Mouse (Mus musculus): Measurements from ENCODE around the gene Pi4k2b.
"Not testable (repeated sequence)": the region's sequence is repeated elsewhere in the genome, so short reads cannot be mapped to it uniquely, and the experiment has no call there.

The Pi4k2b gene

DNA sequence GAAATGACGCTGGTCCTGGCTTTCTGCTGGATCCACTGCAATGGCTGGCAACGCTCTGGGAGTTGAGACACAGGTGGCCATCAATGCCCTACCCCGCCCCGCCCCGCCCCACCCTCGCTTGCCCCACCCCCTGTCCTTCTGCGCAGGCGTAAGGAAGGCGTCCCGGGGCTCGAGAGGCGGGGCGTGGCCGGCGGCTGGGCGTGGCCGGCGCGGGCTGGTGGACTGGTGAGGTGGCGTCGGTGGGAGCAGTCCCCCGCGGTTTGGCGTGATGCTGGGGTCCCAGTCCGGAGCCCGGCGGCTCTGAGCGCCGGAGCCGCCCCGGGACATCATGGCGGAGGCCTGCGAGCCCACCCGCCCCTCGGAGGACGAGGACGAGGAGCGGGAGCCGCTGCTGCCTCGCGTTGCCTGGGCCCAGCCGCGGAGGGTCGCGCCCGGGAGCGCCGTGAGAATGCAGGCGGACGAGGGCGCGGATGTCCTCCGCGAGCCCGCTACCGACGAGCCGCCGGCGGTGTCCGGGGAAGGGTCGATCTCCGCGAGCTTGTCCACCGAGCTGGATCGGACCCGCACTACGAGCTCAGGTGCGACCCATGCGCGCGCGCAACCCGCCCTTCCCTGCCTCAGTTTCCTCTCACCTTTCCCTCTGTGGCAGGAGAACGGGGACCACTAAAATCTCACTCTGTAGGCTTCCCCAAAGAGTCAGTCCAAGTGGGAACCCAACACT lies at the start of gene Pi4k2b:
Pi4k2b (plus strand) TSS at position 184 of the 721 bp plus-strand sequence.
- in situ Hi-C loops (cut with MboI; ENCODE audit: low sequenced_read_pairs) = no loop called here

DNA sequence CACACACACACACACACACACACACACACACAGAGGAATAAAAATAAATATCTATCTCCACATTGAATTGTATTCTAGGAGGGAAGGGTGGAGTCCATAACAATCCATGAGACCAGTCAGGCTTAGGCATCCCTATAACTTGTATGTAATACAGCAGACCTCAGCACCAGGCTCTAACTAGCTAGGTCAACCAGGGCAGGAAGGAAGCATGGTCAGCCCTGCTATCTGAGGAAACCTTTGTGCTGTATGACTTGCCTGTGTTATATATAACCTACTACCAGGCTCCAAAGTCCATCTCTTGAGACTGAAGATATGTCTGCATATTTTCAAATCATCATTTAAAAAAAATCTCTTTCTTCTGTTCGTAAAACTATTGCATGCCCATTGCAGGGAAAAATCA lies 44.1 kb upstream of the Pi4k2b start:
- in situ Hi-C loops (cut with MboI; ENCODE audit: low sequenced_read_pairs) = no loop called here

- in situ Hi-C loops (cut with MboI; ENCODE audit: low sequenced_read_pairs) = not testable (repeated sequence)
Observed at GRCm38 (mm10) chr5:52697882-52698440, 43.4 kb upstream of the Pi4k2b start.

GRCm38 (mm10) chr5:52704562-52704961 lies 36.8 kb upstream of the Pi4k2b start:
- in situ Hi-C loops (cut with MboI; ENCODE audit: low sequenced_read_pairs) = no loop called here

DNA sequence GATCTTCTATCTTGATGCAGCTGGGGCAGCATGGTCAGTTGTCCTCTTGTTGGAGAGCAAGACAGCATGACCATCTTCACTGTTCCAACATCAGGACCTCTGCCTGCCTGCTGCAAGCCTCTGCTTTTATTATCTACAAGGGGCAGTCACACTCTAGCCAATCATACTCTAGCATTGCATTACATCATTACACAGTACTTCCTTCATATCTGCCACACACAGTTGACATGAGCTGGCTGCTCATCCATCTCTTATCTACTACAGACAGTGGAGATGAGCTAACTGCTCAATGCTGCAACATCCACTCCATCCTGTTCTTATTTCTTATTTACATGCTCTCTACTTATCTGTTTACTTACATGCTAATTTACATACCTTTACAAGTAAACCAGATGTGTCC lies 28.7 kb upstream of the Pi4k2b start:
- in situ Hi-C loops (cut with MboI; ENCODE audit: low sequenced_read_pairs) = no loop called here

DNA sequence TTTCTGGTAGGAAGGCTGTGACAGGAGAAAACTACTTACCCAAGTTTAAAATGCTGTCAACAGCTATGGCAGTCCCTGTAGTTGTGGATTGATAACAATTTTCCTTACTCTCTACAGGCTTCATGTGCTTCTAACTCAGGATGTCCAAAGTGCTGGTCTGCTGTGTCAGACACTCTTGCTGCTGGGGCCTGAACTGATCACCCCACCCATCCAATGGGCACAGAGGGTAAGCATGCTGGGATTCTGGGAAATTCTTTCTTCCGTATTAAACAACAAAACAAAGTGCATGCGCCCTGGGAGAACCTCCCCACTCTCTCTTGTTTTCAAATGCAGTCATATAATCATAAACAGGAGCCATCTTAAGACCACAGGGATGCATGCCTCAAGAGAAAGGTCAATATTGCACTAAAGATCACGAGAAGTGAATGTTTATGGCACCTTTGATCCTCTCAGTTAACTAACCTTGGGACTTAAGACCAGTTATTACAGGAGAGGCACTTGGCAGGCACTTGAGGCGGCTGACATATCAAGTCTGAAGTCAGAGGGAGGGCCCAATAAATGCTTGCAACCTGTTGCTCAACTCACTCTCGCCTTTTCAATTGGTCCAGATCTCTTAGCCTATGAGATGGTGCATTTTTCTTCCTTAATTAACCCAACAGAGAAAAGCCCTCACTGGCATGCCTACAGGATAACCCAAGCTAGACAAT lies 24.5 kb upstream of the Pi4k2b start:
- in situ Hi-C loops (cut with MboI; ENCODE audit: low sequenced_read_pairs) = no loop called here

- in situ Hi-C loops (cut with MboI; ENCODE audit: low sequenced_read_pairs) = no loop called here
Observed at GRCm38 (mm10) chr5:52721003-52721402, 20.4 kb upstream of the Pi4k2b start.

- in situ Hi-C loops (cut with MboI; ENCODE audit: low sequenced_read_pairs) = no loop called here
Observed at GRCm38 (mm10) chr5:52727747-52728146, 13.6 kb upstream of the Pi4k2b start.

DNA sequence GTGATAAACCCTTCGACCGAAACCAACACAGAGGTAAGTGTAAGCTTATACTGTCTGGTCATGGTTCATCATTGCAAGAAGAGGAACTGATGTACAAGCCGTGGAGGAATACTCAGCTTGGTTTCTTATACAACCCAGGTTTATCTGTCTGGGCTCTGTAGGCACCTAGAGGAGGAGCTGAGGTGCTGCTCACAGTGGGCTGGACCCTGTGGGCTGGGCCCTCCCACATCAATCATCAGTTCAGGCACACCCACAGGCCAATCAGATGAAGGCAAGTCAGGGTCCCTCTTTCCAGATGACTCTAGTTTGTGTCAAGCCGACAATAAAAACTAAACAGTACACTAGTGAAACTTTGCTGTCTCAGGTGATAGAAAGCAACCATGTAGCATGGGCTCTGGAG lies 8.6 kb upstream of the Pi4k2b start:
- in situ Hi-C loops (cut with MboI; ENCODE audit: low sequenced_read_pairs) = no loop called here

GRCm38 (mm10) chr5:52736046-52736445 lies 5.3 kb upstream of the Pi4k2b start:
- in situ Hi-C loops (cut with MboI; ENCODE audit: low sequenced_read_pairs) = no loop called here

GRCm38 (mm10) chr5:52742112-52742813 lies 889 bp downstream of the Pi4k2b start:
- in situ Hi-C loops (cut with MboI; ENCODE audit: low sequenced_read_pairs) = no loop called here

DNA sequence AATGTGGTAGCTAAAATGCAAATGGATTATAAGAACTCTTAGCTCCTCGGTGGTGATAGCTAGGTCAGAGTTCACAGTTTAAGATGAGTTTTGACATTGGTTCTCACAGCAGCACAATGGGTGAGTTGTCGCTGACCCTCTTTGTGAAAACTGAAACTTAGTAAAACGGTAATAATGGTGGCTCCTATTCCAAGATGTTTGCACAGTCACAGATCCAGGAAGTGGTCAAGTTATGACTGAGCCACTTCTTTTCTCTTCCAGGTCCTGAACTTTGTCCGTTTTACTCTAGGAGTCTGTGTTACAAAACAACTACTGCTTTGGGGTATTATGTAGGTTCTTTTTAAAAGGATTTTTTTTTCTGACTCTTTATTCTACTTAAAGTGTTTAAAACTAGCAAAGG lies 1.9 kb downstream of the Pi4k2b start:
- in situ Hi-C loops (cut with MboI; ENCODE audit: low sequenced_read_pairs) = no loop called here

DNA sequence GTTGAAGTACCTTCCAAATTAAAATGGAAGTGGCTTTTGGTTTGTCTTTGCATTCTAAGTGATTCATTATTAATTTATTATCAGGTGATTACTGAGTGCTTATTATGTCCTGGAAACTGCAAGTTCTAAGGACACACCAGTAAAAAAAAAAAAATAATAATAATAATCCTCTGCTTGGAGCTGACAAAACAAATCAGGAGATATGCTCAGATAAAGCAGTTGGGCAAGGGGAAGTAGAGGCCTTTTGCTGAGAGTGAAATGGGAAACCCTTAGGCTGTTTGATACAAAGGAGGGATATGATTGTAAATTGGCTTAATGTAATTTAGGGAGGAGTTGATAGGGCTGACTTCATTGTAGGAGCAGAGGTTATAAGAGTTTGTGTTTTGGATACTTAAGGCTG lies 5.5 kb downstream of the Pi4k2b start:
- in situ Hi-C loops (cut with MboI; ENCODE audit: low sequenced_read_pairs) = no loop called here

GRCm38 (mm10) chr5:52748732-52749131 lies 7.4 kb downstream of the Pi4k2b start:
- in situ Hi-C loops (cut with MboI; ENCODE audit: low sequenced_read_pairs) = no loop called here

GRCm38 (mm10) chr5:52753146-52753545 lies 11.8 kb downstream of the Pi4k2b start:
- in situ Hi-C loops (cut with MboI; ENCODE audit: low sequenced_read_pairs) = no loop called here

- in situ Hi-C loops (cut with MboI; ENCODE audit: low sequenced_read_pairs) = no loop called here
Observed at GRCm38 (mm10) chr5:52754196-52754595, 12.8 kb downstream of the Pi4k2b start.

- in situ Hi-C loops (cut with MboI; ENCODE audit: low sequenced_read_pairs) = no loop called here
Observed at GRCm38 (mm10) chr5:52755337-52755736, 14.0 kb downstream of the Pi4k2b start.

DNA sequence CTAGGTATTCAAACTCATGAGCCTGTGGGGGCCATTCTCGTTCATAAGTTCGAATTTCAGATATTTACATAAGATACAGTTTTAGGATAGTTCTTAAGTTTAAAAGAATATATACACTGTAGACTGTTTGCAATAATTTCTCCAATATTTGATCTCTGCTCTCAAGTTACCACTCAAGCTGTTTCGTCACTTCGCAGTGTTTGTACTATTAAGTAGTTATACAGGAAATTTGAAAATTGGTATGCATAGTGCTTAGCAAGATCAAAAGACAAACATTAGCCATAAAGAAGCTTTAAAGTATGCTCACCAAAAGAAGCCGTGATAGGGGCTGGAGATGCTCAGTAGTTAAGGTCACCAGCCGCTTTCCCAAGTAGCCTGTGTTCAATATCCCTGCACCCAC lies 14.6 kb downstream of the Pi4k2b start:
- in situ Hi-C loops (cut with MboI; ENCODE audit: low sequenced_read_pairs) = no loop called here

DNA sequence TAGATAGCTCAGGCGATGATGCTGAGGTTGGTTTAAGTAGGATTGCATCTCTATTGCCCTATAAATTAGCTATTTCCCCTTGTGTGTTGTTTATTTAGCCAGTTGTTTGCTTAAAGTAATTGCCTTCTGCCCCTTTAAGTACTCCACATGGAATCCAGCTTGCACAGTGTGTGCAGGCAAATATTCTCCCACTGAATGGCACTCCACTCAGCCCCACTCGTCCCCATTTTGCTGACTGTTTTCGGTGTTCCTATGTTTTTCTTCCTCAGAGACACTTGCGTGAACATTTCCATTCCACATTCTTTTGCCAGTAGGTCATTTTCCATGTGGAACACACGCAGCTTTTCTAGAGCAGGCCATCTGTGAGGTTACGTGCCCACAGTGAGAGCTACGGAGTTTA lies 21.2 kb downstream of the Pi4k2b start:
- in situ Hi-C loops (cut with MboI; ENCODE audit: low sequenced_read_pairs) = no loop called here

DNA sequence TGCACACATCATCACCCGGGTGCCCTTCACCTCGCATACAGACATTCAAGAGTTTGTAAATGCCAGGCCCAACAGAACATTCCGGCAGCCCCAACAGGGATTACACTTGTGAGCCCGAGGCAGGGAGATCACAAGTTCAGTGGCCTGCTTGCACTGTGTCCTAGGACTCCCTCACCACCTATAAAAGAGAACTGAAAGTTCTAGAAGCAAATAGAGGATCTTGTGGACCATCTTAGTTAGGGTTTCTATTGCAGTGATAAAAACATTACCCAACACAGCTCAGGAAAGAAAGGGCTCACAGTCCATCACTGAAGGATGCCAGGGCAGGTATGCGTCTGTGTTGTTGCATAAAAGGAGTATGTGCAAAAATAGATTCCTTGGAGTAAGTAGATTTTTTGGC lies 32.9 kb downstream of the Pi4k2b start:
- in situ Hi-C loops (cut with MboI; ENCODE audit: low sequenced_read_pairs) = no loop called here

DNA sequence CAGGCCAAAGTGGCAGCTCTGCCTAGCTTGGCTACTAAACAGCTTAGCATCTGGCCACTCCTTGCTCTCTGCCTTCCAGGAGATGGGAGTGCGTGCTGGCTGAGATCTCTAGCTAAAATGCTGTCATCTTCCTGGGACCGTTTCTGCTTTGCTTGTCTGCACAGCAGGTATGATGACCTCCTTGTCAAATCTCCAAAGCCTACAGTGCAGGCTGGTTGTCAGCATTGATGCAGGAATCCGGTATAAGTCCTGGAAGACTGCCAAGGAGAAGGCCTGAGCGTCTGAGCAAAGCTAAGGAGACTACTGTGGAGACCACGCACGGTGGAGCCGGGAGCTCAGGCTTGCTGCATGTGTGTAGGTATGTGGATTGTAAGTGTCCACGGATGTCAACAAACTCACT lies 33.9 kb downstream of the Pi4k2b start, which contains the start of gene Zcchc4:
Zcchc4 (plus strand) TSS at position 173 of the 400 bp plus-strand sequence.
- in situ Hi-C loops (cut with MboI; ENCODE audit: low sequenced_read_pairs) = no loop called here
